Comparison of ENCODE assay signal across 20 mouse cellular contexts in the genomic region with DNA sequence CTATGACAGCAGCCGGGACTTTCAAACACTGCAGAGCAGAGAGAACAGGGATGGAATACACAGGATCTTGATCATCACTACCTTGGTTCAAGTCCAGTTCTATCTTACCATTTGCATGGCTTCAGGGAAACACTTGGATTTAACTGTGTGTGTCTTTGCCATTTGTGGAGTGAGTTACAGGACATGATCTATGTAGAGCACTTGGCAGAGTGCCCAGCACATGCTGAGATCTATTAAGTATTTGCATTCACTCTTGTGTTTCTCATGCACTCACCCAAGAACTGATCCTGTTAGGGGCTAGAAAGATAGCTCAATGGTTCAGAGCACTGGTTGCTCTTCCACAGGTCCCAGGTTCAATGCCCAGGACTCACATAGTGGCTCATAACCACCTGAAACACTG. TPM values are rescaled to one million over a fixed set of nuclear protein-coding genes. Genes with fewer than 3 reads are reported as not detected.
DNase-seq lines count a peak whose midpoint lies in the region; ATAC-seq and TF ChIP-seq lines count a peak whose summit lies in the region.
"Had no signal": no experiment of that assay in that cellular context is flagged by ENCODE, and none has a peak within 500 bp of the region (broad histone marks: within the 10 kb centered on the region; RNA-seq: fewer than 3 reads in every experiment).

No protein-coding gene starts in this region.

- no peak overlapping the region for H3K4me3 ChIP-seq in kidney, postnatal 0 days (replicated peaks; ENCODE audit: low read depth, low read length)
- no peak overlapping the region for H3K4me3 ChIP-seq in midbrain, embryonic 14.5 days (replicated peaks; ENCODE audit: low read depth, low read length)
- H3K4me3 ChIP-seq in midbrain, embryonic 11.5 days (ENCODE audit: low read depth, low read length), result no peak overlapping the region
- H3K4me3 ChIP-seq: forebrain, embryonic 13.5 days; hindbrain, embryonic 13.5 days; lung, embryonic 15.5 days; neural tube, embryonic 12.5 days had no signal

- H3K27me3 ChIP-seq in kidney, postnatal 0 days (ENCODE audit: insufficient read depth, low read length), result no peaks in the 10 kb centered on the region
- no peaks in the 10 kb centered on the region for H3K27me3 ChIP-seq in midbrain, embryonic 14.5 days (ENCODE audit: control insufficient read depth, insufficient read depth, low read length)
- no peaks in the 10 kb centered on the region for H3K27me3 ChIP-seq in midbrain, embryonic 11.5 days (ENCODE audit: control insufficient read depth, insufficient read depth, low read length)
- H3K27me3 ChIP-seq: forebrain, embryonic 13.5 days; hindbrain, embryonic 13.5 days; lung, embryonic 15.5 days; neural tube, embryonic 12.5 days had no signal

- no peaks in the 10 kb centered on the region for H3K36me3 ChIP-seq in kidney, postnatal 0 days (ENCODE audit: insufficient read depth, low read length)
- H3K36me3 ChIP-seq in midbrain, embryonic 14.5 days (ENCODE audit: control insufficient read depth, insufficient read depth, low read length), result no peaks in the 10 kb centered on the region
- H3K36me3 ChIP-seq in midbrain, embryonic 11.5 days (ENCODE audit: control insufficient read depth, insufficient read depth, low read length), result no peaks in the 10 kb centered on the region
- H3K36me3 ChIP-seq: hindbrain, embryonic 13.5 days; lung, embryonic 15.5 days; neural tube, embryonic 12.5 days had no signal

- H3K4me1 ChIP-seq in kidney, postnatal 0 days (replicated peaks; ENCODE audit: insufficient read depth, low read length), result no peaks in the 10 kb centered on the region
- no peaks in the 10 kb centered on the region for H3K4me1 ChIP-seq in midbrain, embryonic 14.5 days (ENCODE audit: control insufficient read depth, insufficient read depth, low read length)
- no peaks in the 10 kb centered on the region for H3K4me1 ChIP-seq in midbrain, embryonic 11.5 days (ENCODE audit: control insufficient read depth, insufficient read depth, low read length)
- H3K4me1 ChIP-seq: forebrain, embryonic 13.5 days; hindbrain, embryonic 13.5 days; lung, embryonic 15.5 days; neural tube, embryonic 12.5 days had no signal

- no peak overlapping the region for H3K27ac ChIP-seq in kidney, postnatal 0 days
- no peak overlapping the region for H3K27ac ChIP-seq in midbrain, embryonic 14.5 days (replicated peaks; ENCODE audit: low read depth, low read length)
- H3K27ac ChIP-seq in midbrain, embryonic 11.5 days (ENCODE audit: low read depth, low read length), result no peak overlapping the region
- H3K27ac ChIP-seq: forebrain, embryonic 13.5 days; hindbrain, embryonic 13.5 days; lung, embryonic 15.5 days; neural tube, embryonic 12.5 days had no signal

- no peak for TF ChIP-seq POLR2A in brain, embryonic 14.5 days (IDR thresholded peaks at IDR 0.05; ENCODE audit: borderline replicate concordance, extremely low read depth, insufficient read depth, insufficient read length, poor library complexity, severe bottlenecking)

- peak; percentile 12 for DNase-seq in adrenal gland, postnatal 14 days
- DNase-seq in adrenal gland, adult 2 months, result no peak
- DNase-seq in kidney, postnatal 0 days (ENCODE audit: low spot score), result peak; percentile 24
- DNase-seq in kidney, adult 18-20 months, result no peak
- DNase-seq in midbrain, embryonic 14.5 days, result peak; percentile 47
- no peak for DNase-seq in midbrain, embryonic 11.5 days (ENCODE audit: low spot score, missing footprints)
- peak; percentile 62 for DNase-seq in brain, embryonic 14.5 days (ENCODE audit: low read depth)
- DNase-seq: B cell, adult 2 months; cerebellum, adult 2 months; right cerebral cortex, postnatal 4 days; thymus, postnatal 25 days had no signal

- no peak overlapping the region for H3K9ac ChIP-seq in kidney, postnatal 0 days (ENCODE audit: low read depth, low read length)
- no peak overlapping the region for H3K9ac ChIP-seq in midbrain, embryonic 14.5 days (replicated peaks; ENCODE audit: low read length)
- no peak overlapping the region for H3K9ac ChIP-seq in midbrain, embryonic 11.5 days (ENCODE audit: low read length)
- H3K9ac ChIP-seq: forebrain, embryonic 13.5 days; hindbrain, embryonic 13.5 days; lung, embryonic 15.5 days; neural tube, embryonic 12.5 days had no signal

- no peak for ATAC-seq in kidney, postnatal 0 days (replicated peaks; ENCODE audit: low FRiP score, low read depth)
- ATAC-seq in midbrain, embryonic 14.5 days (ENCODE audit: low FRiP score, low TSS enrichment), result no peak
- ATAC-seq in midbrain, embryonic 11.5 days (ENCODE audit: low FRiP score), result no peak
- ATAC-seq: activated CD4-positive, CD25-positive, alpha-beta regulatory T cell, adult 4 months; forebrain, embryonic 13.5 days; intestine, embryonic 16.5 days; midbrain, embryonic 16.5 days had no signal

- H3K4me2 ChIP-seq in kidney, postnatal 0 days (ENCODE audit: low read length), result no peak overlapping the region
- no peak overlapping the region for H3K4me2 ChIP-seq in midbrain, embryonic 14.5 days (ENCODE audit: low read length)
- no peak overlapping the region for H3K4me2 ChIP-seq in midbrain, embryonic 11.5 days
- H3K4me2 ChIP-seq: forebrain, embryonic 13.5 days; heart, embryonic 11.5 days; hindbrain, embryonic 13.5 days; liver, embryonic 11.5 days; lung, embryonic 15.5 days; neural tube, embryonic 12.5 days had no signal

- no peaks in the 10 kb centered on the region for H3K9me3 ChIP-seq in kidney, postnatal 0 days (replicated peaks; ENCODE audit: low read length)
- peaks cover 3% of the 10 kb centered on the region; the same call in 1 of the 2 replicates for H3K9me3 ChIP-seq in midbrain, embryonic 14.5 days (ENCODE audit: control insufficient read depth, low read length)
- H3K9me3 ChIP-seq in midbrain, embryonic 11.5 days (ENCODE audit: control insufficient read depth, low read length), result no peaks in the 10 kb centered on the region; the same call in 1 of the 2 replicates
- H3K9me3 ChIP-seq: forebrain, embryonic 13.5 days; hindbrain, embryonic 13.5 days; lung, embryonic 15.5 days had no signal

- 70% methylated on average over 1 of the region's 1 CpGs for WGBS in kidney, postnatal 0 days
- 93% methylated on average over 1 of the region's 1 CpGs for WGBS in midbrain, embryonic 14.5 days
- 84% methylated on average over 1 of the region's 1 CpGs for WGBS in midbrain, embryonic 11.5 days

- TF ChIP-seq CTCF in kidney, postnatal 0 days (IDR thresholded peaks at IDR 0.05; ENCODE audit: low read depth), result no peak
- no peak for TF ChIP-seq CTCF in brain, embryonic 14.5 days (IDR thresholded peaks at IDR 0.05; ENCODE audit: borderline replicate concordance, extremely low read depth, insufficient read depth, insufficient read length)

RNA-seq across cellular contexts. Expression of gene Trpc4, which starts 21.5 kb away (rescaled TPM):
- 0.37 and 0.60 TPM in 2 replicates for total RNA-seq in adrenal gland, postnatal 14 days (2021)
- total RNA-seq in adrenal gland, adult 2 months (2021), result under 1 TPM; 0.61 to 0.73 TPM
- polyA plus RNA-seq in adrenal gland, adult 2 months (2012; rRNA removed), result 0.09 TPM in 1 of 2 replicates, not detected in the other
- polyA plus RNA-seq in kidney, postnatal 0 days (2015; fragmentation: Nextera tagmentation; extraction: Ambion mirVana), result 0.63 and 0.64 TPM in 2 replicates
- polyA plus RNA-seq in midbrain, embryonic 14.5 days (2014; fragmentation: Nextera tagmentation; extraction: Ambion mirVana), result 7.3 and 8.3 TPM in 2 replicates
- polyA plus RNA-seq in midbrain, embryonic 11.5 days (2014; fragmentation: Nextera tagmentation; extraction: Ambion mirVana), result 1.7 TPM in 2 replicates
- polyA plus RNA-seq in brain, embryonic 14.5 days (2012; rRNA removed), result 5.4 and 5.6 TPM in 2 replicates
- polyA plus RNA-seq: activated CD4-positive, CD25-positive, alpha-beta regulatory T cell, adult 4 months had no signal

Comparison
In these comparisons a context has a peak if more than half of its experiments do, and no peak if none do; other contexts are left out.
1. DNase-seq: peak in adrenal gland, postnatal 14 days (single experiment), kidney, postnatal 0 days (single experiment), midbrain, embryonic 14.5 days (single experiment) and brain, embryonic 14.5 days (single experiment); none in adrenal gland, adult 2 months (single experiment), kidney, adult 18-20 months (single experiment) and midbrain, embryonic 11.5 days (single experiment).